Mouse (Mus musculus): ENCODE measurements at regions not wholly inside any gene's neighbourhood (a gene's known extent, or its start where the extent isn't known, plus 50 kb on each side); places are given as distances from the start of the nearest gene placed in this dataset.
A peak's percentile ranks its signal among the peaks of the same experiment; 100 is the strongest.

DNA sequence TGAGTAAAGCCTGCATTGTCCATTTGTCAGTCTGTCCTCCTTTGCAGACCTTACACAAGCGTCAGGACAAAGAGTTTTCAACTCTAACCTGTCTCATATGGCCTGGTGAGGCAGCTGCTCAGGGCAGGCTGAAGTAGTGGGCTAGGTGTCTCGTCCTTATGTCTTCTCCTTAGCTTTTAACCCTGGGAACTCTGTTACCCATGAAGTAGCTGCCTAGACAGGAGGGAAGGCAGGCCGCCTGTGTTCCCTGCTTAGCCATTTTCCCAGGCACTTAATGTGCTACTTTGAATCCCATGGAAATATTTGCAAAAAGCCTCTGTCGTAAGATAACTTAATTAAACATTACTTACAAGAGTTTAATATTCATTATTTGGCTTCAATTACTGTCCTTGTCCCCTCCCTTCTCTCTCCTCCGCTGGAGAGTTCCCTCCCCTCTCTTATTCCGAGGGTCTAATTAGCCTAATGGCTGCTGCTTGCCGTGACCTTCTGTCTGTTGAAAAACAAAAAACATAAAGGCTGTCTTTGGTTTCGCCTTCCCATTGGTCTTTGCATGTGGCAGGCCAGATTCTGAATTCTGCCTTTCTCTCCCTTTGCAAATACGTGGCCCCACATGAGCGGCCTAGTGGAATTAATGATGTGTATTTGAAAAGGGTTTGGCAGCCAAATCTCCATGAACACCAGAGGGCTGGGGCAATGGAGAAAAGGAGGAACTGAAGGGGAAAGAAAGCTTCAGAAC lies 642.2 kb upstream of the Fam160b2 start:
- DNase-seq (ENCODE audit: low spot score) = peak; percentile 57
- no peaks in the 10 kb centered on the region for H3K36me3 ChIP-seq (ENCODE audit: control insufficient read depth, insufficient read depth, low read length)
- H3K9ac ChIP-seq (ENCODE audit: low read depth, low read length) = no peak overlapping the region
- 21% methylated on average over 10 of the region's 10 CpGs for WGBS
- no peaks in the 10 kb centered on the region for H3K9me3 ChIP-seq (ENCODE audit: control insufficient read depth, low read length)
- ATAC-seq (ENCODE audit: low FRiP score) = peak; percentile 93
- no peaks in the 10 kb centered on the region for H3K27me3 ChIP-seq (ENCODE audit: control insufficient read depth, insufficient read depth, low read length)
- H3K27ac ChIP-seq (ENCODE audit: low read depth, low read length) = peak overlapping the region; percentile 71
- no peak overlapping the region for H3K4me3 ChIP-seq (ENCODE audit: low read depth, low read length)
- no peak overlapping the region for H3K4me2 ChIP-seq (replicated peaks; ENCODE audit: low read depth, low read length)
- no peaks in the 10 kb centered on the region for H3K4me1 ChIP-seq (replicated peaks; ENCODE audit: control insufficient read depth, insufficient read depth, low read length)

DNA sequence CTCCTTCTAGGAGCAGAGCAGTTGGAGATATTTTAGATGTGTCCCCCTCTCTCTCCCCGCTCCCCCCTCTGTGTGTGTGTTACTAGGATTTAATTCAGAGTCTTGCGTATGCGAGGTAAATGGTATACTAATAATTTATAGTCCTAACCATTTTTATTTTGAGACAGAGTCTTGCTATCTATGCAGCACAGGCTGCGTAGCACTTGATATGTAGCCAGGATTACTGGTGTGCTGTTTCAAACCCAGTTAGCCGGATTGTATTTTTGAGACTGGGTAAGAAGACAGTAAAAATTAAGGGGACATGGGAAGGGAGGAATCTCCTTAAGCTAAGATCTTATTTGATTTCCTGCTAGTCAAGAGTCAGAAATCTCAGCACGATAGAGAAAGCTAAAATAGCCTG lies 636.6 kb upstream of the Fam160b2 start:
- H3K27ac ChIP-seq (ENCODE audit: low read depth, low read length) = no peak overlapping the region
- WGBS = 92% methylated on average over 6 of the region's 6 CpGs
- ATAC-seq (ENCODE audit: low FRiP score) (no peak), DNase-seq (ENCODE audit: low spot score) (no peak)
- no peaks in the 10 kb centered on the region for H3K36me3 ChIP-seq (ENCODE audit: control insufficient read depth, insufficient read depth, low read length)
- H3K4me1 ChIP-seq (replicated peaks; ENCODE audit: control insufficient read depth, insufficient read depth, low read length) = no peaks in the 10 kb centered on the region
- H3K9me3 ChIP-seq (ENCODE audit: control insufficient read depth, low read length) = no peaks in the 10 kb centered on the region
- H3K4me3 ChIP-seq (ENCODE audit: low read depth, low read length) = no peak overlapping the region
- no peaks in the 10 kb centered on the region for H3K27me3 ChIP-seq (ENCODE audit: control insufficient read depth, insufficient read depth, low read length)
- H3K4me2 ChIP-seq (replicated peaks; ENCODE audit: low read depth, low read length) = no peak overlapping the region
- H3K9ac ChIP-seq (ENCODE audit: low read depth, low read length) = no peak overlapping the region

DNA sequence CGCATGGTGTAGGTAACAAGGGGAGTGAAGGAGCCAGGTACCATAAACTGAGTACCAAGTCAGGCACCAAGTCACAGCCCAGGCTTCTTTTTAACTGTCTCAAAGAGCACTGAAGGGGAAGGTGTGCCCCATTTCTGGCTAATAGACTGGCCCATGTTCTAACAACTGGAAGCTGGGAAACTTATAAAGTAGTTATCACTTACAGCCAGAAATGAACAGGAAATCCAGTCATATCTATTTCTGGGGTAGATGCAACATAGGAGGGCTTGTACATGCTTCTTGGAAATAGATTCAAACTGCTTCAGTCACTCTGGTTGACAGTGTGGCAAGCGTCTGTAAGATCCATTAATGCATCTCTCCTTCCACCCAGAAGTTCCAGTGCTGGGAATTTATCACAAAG lies 635.3 kb upstream of the Fam160b2 start:
- H3K4me1 ChIP-seq (replicated peaks; ENCODE audit: control insufficient read depth, insufficient read depth, low read length) = no peaks in the 10 kb centered on the region

DNA sequence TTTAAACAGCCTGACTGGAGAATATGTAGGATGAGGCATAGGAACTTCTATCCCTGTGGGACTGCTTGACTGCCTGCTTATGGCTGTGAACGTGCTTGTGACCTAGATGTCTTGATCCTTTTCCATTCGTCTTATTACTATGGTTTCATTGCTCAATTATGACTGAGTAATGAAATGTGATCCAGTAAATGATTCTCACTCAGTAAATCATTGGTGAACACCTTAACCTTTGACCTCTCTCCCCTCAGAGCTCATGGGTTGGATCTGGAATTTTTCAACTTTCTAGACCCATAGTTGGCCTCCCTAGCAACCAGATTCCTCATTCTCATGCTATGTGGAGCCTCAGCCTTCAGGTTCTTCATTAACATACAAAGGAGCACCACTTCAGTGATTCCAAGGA lies 634.6 kb upstream of the Fam160b2 start:
- 66% methylated on average over 2 of the region's 2 CpGs for WGBS
- Histone ChIP-seq H3K4me3 (ENCODE audit: low read depth, low read length) (no peak overlapping the region), H3K27me3 (ENCODE audit: control insufficient read depth, insufficient read depth, low read length) (no peaks in the 10 kb centered on the region), H3K9ac (ENCODE audit: low read depth, low read length) (no peak overlapping the region), H3K4me2 (replicated peaks; ENCODE audit: low read depth, low read length) (no peak overlapping the region), H3K27ac (ENCODE audit: low read depth, low read length) (no peak overlapping the region), H3K4me1 (replicated peaks; ENCODE audit: control insufficient read depth, insufficient read depth, low read length) (no peaks in the 10 kb centered on the region), H3K36me3 (ENCODE audit: control insufficient read depth, insufficient read depth, low read length) (no peaks in the 10 kb centered on the region), H3K9me3 (ENCODE audit: control insufficient read depth, low read length) (no peaks in the 10 kb centered on the region)
- no peak for DNase-seq (ENCODE audit: low spot score)
- no peak for ATAC-seq (ENCODE audit: low FRiP score)

More for the DNA sequence above, 635.3 kb upstream of the Fam160b2 start:
- Histone ChIP-seq H3K36me3 (ENCODE audit: control insufficient read depth, insufficient read depth, low read length) (no peaks in the 10 kb centered on the region), H3K27me3 (ENCODE audit: control insufficient read depth, insufficient read depth, low read length) (no peaks in the 10 kb centered on the region), H3K27ac (ENCODE audit: low read depth, low read length) (no peak overlapping the region), H3K9ac (ENCODE audit: low read depth, low read length) (no peak overlapping the region), H3K9me3 (ENCODE audit: control insufficient read depth, low read length) (no peaks in the 10 kb centered on the region), H3K4me3 (ENCODE audit: low read depth, low read length) (no peak overlapping the region), H3K4me2 (replicated peaks; ENCODE audit: low read depth, low read length) (no peak overlapping the region)
- DNase-seq (ENCODE audit: low spot score) (no peak), ATAC-seq (ENCODE audit: low FRiP score) (no peak)
- WGBS = 87% methylated on average over 2 of the region's 2 CpGs

DNA sequence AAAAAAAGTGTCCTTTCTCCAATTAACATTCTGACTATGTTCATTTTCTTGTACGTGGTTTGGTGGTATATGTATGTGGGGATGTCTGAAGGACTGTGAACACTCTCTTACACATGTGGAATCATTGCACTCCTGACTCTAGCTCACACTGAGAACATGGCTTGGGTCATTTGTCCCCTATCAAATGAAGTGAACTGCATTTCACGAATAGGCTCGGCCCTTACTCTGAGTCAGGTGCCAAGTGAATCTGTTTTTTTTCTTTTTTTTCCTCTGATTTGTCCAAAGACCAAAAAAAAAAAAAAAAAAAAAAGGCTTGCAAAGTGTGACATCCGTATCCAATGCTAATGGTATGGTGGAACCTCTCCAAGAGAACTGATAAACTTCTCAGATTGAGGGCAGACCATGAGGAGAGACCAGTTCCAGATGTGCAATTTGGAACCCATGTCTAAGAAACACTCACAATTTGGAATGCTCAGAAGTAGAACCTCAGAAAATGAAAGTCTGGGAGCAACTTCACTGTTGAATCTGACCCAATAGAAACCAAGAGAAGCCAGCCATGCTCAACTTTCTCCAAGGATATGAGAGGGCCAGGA lies 631.7 kb upstream of the Fam160b2 start:
- Histone ChIP-seq H3K4me3 (ENCODE audit: low read depth, low read length) (no peak overlapping the region), H3K27me3 (ENCODE audit: control insufficient read depth, insufficient read depth, low read length) (no peaks in the 10 kb centered on the region), H3K27ac (ENCODE audit: low read depth, low read length) (no peak overlapping the region), H3K9me3 (ENCODE audit: control insufficient read depth, low read length) (no peaks in the 10 kb centered on the region), H3K4me2 (replicated peaks; ENCODE audit: low read depth, low read length) (no peak overlapping the region), H3K4me1 (replicated peaks; ENCODE audit: control insufficient read depth, insufficient read depth, low read length) (no peaks in the 10 kb centered on the region), H3K36me3 (ENCODE audit: control insufficient read depth, insufficient read depth, low read length) (no peaks in the 10 kb centered on the region), H3K9ac (ENCODE audit: low read depth, low read length) (no peak overlapping the region)
- DNase-seq (ENCODE audit: low spot score) (no peak), ATAC-seq (ENCODE audit: low FRiP score) (no peak)
- WGBS = 89% methylated on average over 4 of the region's 4 CpGs

DNA sequence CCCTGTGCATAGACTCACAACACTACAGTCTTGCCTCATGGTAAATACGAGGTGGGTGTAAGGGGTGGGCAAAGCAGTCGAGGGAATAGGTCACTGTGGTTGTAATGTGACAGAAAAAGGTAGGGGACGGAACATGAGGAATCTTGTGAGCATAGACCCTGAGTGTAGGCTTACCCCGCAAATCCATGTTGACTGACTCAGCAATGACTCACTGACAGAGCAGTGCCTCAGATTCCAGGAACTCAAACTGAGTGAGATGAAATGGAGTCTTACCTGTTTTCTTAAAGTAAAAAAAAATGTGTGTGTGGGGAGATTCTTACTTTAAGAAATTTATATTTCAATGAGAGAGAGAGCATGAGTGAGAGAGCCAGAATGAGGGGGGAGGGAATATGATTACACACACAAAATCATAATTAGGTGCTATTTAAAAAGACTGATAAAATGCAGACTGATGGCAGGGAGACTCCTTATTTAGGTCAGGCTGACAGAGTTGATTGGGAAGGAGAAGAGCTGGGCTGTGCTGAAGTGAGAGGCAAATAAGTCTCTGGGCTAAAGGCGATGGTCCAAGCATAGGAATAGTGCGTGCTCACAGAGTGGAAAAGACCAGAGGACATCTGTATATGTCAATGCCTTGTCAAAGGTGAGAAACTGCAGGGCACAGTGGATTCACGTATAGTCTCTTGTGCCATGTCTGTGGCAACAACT lies 631.0 kb upstream of the Fam160b2 start:
- ATAC-seq (ENCODE audit: low FRiP score) (no peak), DNase-seq (ENCODE audit: low spot score) (no peak)
- Histone ChIP-seq H3K9me3 (ENCODE audit: control insufficient read depth, low read length) (no peaks in the 10 kb centered on the region), H3K27me3 (ENCODE audit: control insufficient read depth, insufficient read depth, low read length) (no peaks in the 10 kb centered on the region), H3K36me3 (ENCODE audit: control insufficient read depth, insufficient read depth, low read length) (no peaks in the 10 kb centered on the region), H3K4me2 (replicated peaks; ENCODE audit: low read depth, low read length) (no peak overlapping the region), H3K9ac (ENCODE audit: low read depth, low read length) (no peak overlapping the region), H3K27ac (ENCODE audit: low read depth, low read length) (no peak overlapping the region), H3K4me1 (replicated peaks; ENCODE audit: control insufficient read depth, insufficient read depth, low read length) (no peaks in the 10 kb centered on the region), H3K4me3 (ENCODE audit: low read depth, low read length) (no peak overlapping the region)
- WGBS = 88% methylated on average over 7 of the region's 7 CpGs

DNA sequence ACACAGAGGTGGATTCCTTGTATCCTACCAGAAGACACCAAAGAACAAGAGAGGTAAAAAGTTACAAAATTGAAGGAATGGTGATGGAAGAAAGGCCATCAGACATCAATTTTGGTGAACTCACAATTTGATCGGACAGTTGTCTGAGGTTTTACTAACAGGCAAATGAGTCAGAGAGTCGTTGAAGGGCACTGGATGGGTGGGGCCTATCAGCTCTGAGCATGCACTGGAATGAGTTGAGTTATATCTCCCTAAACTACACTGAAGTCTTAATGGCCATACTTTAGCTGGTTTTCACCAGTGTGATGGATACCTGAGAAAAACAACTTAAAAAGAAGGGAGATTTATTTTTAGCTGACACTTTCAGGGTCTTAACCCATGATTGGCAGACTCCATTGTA lies 630.3 kb upstream of the Fam160b2 start:
- no peak overlapping the region for H3K9ac ChIP-seq (ENCODE audit: low read depth, low read length)
- no peaks in the 10 kb centered on the region for H3K27me3 ChIP-seq (ENCODE audit: control insufficient read depth, insufficient read depth, low read length)
- no peaks in the 10 kb centered on the region for H3K36me3 ChIP-seq (ENCODE audit: control insufficient read depth, insufficient read depth, low read length)
- DNase-seq (ENCODE audit: low spot score) (no peak), ATAC-seq (ENCODE audit: low FRiP score) (no peak)
- no peaks in the 10 kb centered on the region for H3K9me3 ChIP-seq (ENCODE audit: control insufficient read depth, low read length)
- no peak overlapping the region for H3K4me2 ChIP-seq (replicated peaks; ENCODE audit: low read depth, low read length)
- H3K27ac ChIP-seq (ENCODE audit: low read depth, low read length) = no peak overlapping the region
- no peak overlapping the region for H3K4me3 ChIP-seq (ENCODE audit: low read depth, low read length)
- WGBS = 87% methylated on average over 2 of the region's 2 CpGs
- H3K4me1 ChIP-seq (replicated peaks; ENCODE audit: control insufficient read depth, insufficient read depth, low read length) = no peaks in the 10 kb centered on the region

DNA sequence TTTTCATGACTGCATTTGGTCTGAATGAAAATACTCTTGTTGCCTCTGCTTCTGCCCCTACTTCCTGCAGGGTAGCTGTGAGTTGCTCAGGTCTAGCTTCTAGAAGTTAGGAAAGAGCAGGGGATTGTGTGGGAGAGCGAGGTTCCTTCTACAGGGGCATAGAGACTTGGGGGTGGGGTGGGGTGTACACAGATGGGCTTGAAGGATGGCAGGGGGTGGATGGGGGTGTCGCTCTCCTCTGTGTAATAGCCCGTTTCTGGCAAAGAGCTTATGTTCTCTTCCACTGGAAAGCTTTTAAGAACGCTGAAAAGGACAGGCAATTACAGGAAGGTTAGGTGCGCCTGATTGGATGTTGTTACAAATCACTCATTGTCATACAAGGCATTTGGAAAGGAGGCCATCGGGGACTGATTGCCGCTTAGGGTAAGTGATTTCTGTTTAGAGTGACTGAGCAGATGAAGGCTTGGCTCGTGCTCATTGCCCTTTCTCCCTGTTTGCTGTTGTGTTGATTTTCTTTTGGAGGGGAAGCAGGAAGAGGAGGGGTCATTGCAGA lies 629.3 kb upstream of the Fam160b2 start:
- H3K9ac ChIP-seq (ENCODE audit: low read depth, low read length) = no peak overlapping the region
- DNase-seq (ENCODE audit: low spot score) (no peak), ATAC-seq (ENCODE audit: low FRiP score) (no peak)
- no peaks in the 10 kb centered on the region for H3K27me3 ChIP-seq (ENCODE audit: control insufficient read depth, insufficient read depth, low read length)
- no peaks in the 10 kb centered on the region for H3K36me3 ChIP-seq (ENCODE audit: control insufficient read depth, insufficient read depth, low read length)
- no peak overlapping the region for H3K4me2 ChIP-seq (replicated peaks; ENCODE audit: low read depth, low read length)
- WGBS = 83% methylated on average over 8 of the region's 8 CpGs
- H3K9me3 ChIP-seq (ENCODE audit: control insufficient read depth, low read length) = no peaks in the 10 kb centered on the region
- no peak overlapping the region for H3K27ac ChIP-seq (ENCODE audit: low read depth, low read length)
- no peak overlapping the region for H3K4me3 ChIP-seq (ENCODE audit: low read depth, low read length)
- H3K4me1 ChIP-seq (replicated peaks; ENCODE audit: control insufficient read depth, insufficient read depth, low read length) = no peaks in the 10 kb centered on the region

Measured in hindbrain, embryonic 11.5 days (tissue).